Comparison of ENCODE assay signal across 8 mouse cellular contexts in genomic region chr13:83517660-83518609, GRCm38 (mm10). TPM values are rescaled to one million over a fixed set of nuclear protein-coding genes. Genes with fewer than 3 reads are reported as not detected.
A peak's percentile ranks its signal among the peaks of the same experiment; 100 is the strongest.
DNase-seq lines count a peak whose midpoint lies in the region; ATAC-seq and TF ChIP-seq lines count a peak whose summit lies in the region.

No protein-coding gene starts in this region.

- no peak for TF ChIP-seq CTCF in heart, adult 2 months (IDR thresholded peaks at IDR 0.05)
- TF ChIP-seq CTCF in spleen, adult 2 months (IDR thresholded peaks at IDR 0.05; ENCODE audit: extremely low read depth, insufficient read depth, insufficient read length, insufficient replicate concordance): no peak

- peak overlapping the region; percentile 58 for H3K4me2 ChIP-seq in embryonic facial prominence, embryonic 14.5 days (ENCODE audit: low read depth, low read length)
- H3K4me2 ChIP-seq in limb, embryonic 12.5 days: peak overlapping the region; percentile 71
- H3K4me2 ChIP-seq in midbrain, embryonic 12.5 days (replicated peaks): peak overlapping the region; percentile 67

- no peaks in the 10 kb centered on the region for H3K9me3 ChIP-seq in embryonic facial prominence, embryonic 14.5 days (ENCODE audit: control insufficient read depth, low read length)
- H3K9me3 ChIP-seq in limb, embryonic 12.5 days: no peaks in the 10 kb centered on the region
- H3K9me3 ChIP-seq in midbrain, embryonic 12.5 days: no peaks in the 10 kb centered on the region

- H3K4me1 ChIP-seq in embryonic facial prominence, embryonic 14.5 days (ENCODE audit: control insufficient read depth, insufficient read depth, low read length): no peaks in the 10 kb centered on the region
- no peaks in the 10 kb centered on the region; the same call in 1 of the 2 replicates for H3K4me1 ChIP-seq in heart, adult 2 months (ENCODE audit: control insufficient read depth, insufficient read depth, low read length)
- no peaks in the 10 kb centered on the region for H3K4me1 ChIP-seq in limb, embryonic 12.5 days (replicated peaks)
- no peaks in the 10 kb centered on the region for H3K4me1 ChIP-seq in midbrain, embryonic 12.5 days
- no peaks in the 10 kb centered on the region for H3K4me1 ChIP-seq in spleen, adult 2 months (ENCODE audit: control insufficient read depth, insufficient read depth, insufficient read length)

- H3K27me3 ChIP-seq in embryonic facial prominence, embryonic 14.5 days (replicated peaks; ENCODE audit: control insufficient read depth, insufficient read depth, low read length): no peaks in the 10 kb centered on the region
- H3K27me3 ChIP-seq in heart, adult 2 months (ENCODE audit: control insufficient read depth, insufficient read depth, low read length): no peaks in the 10 kb centered on the region
- H3K27me3 ChIP-seq in limb, embryonic 12.5 days: no peaks in the 10 kb centered on the region
- peaks cover 5% of the 10 kb centered on the region for H3K27me3 ChIP-seq in midbrain, embryonic 12.5 days
- H3K27me3 ChIP-seq in spleen, adult 2 months (ENCODE audit: control insufficient read depth, insufficient read depth, low read length): no peaks in the 10 kb centered on the region

- no peaks in the 10 kb centered on the region for H3K36me3 ChIP-seq in embryonic facial prominence, embryonic 14.5 days (ENCODE audit: control insufficient read depth, insufficient read depth, low read length)
- H3K36me3 ChIP-seq in heart, adult 2 months (ENCODE audit: control insufficient read depth, insufficient read depth, low read length): no peaks in the 10 kb centered on the region
- H3K36me3 ChIP-seq in limb, embryonic 12.5 days: no peaks in the 10 kb centered on the region
- H3K36me3 ChIP-seq in midbrain, embryonic 12.5 days: no peaks in the 10 kb centered on the region
- no peaks in the 10 kb centered on the region for H3K36me3 ChIP-seq in spleen, adult 2 months (ENCODE audit: control insufficient read depth, insufficient read depth, low read length)

- peak overlapping the region; percentile 48 for H3K4me3 ChIP-seq in embryonic facial prominence, embryonic 14.5 days (ENCODE audit: low read depth, low read length)
- H3K4me3 ChIP-seq in heart, adult 2 months: peak overlapping the region; percentile 53
- peak overlapping the region; percentile 48 for H3K4me3 ChIP-seq in limb, embryonic 12.5 days (replicated peaks)
- peak overlapping the region; percentile 51 for H3K4me3 ChIP-seq in midbrain, embryonic 12.5 days
- H3K4me3 ChIP-seq in spleen, adult 2 months (ENCODE audit: extremely low read depth, insufficient read depth, insufficient read length): peak overlapping the region; percentile 65

- peak; percentile 93 for ATAC-seq in embryonic facial prominence, embryonic 14.5 days (ENCODE audit: low read depth)
- ATAC-seq in limb, embryonic 12.5 days (ENCODE audit: insufficient number of reproducible peaks, insufficient read depth, low FRiP score, low TSS enrichment, low read depth): peak; percentile 81
- peak; percentile 91 for ATAC-seq in midbrain, embryonic 12.5 days (ENCODE audit: low FRiP score, low read depth)

- peak; percentile 11 to 30 for DNase-seq in urinary bladder, adult 18-20 months (ENCODE audit: low spot score in 2 of 2)
- no peak for DNase-seq in urinary bladder, adult 2 months (ENCODE audit: low spot score)
- peak; percentile 92 for DNase-seq in embryonic facial prominence, embryonic 14.5 days (ENCODE audit: low spot score)
- DNase-seq in heart, adult 2 months: peak; percentile 79 to 81
- DNase-seq in kidney, adult 18-20 months: peak; percentile 33
- peak; percentile 45 to 66 for DNase-seq in spleen, adult 2 months (ENCODE audit: low read depth in 1 of 2, low spot score in 2 of 2)

- H3K9ac ChIP-seq in embryonic facial prominence, embryonic 14.5 days (ENCODE audit: low read depth, low read length): peak overlapping the region; percentile 65
- H3K9ac ChIP-seq in heart, adult 2 months (ENCODE audit: low read depth, low read length): peak overlapping the region; percentile 65
- H3K9ac ChIP-seq in limb, embryonic 12.5 days (replicated peaks): peak overlapping the region; percentile 67
- peak overlapping the region; percentile 63 for H3K9ac ChIP-seq in midbrain, embryonic 12.5 days (replicated peaks)

- peak; percentile 45; the same call in 1 of the 2 replicates for TF ChIP-seq POLR2A in heart, adult 2 months (IDR thresholded peaks at IDR 0.05; ENCODE audit: insufficient read depth, low read depth, low read length)
- no peak; the same call in 1 of the 2 replicates for TF ChIP-seq POLR2A in spleen, adult 2 months (IDR thresholded peaks at IDR 0.05; ENCODE audit: low read depth, low read length)

- intact Hi-C loops in heart, adult 2 months (cut with DNase I): no loop called here

- no peak for TF ChIP-seq EP300 in heart, adult 2 months (IDR thresholded peaks at IDR 0.05; ENCODE audit: insufficient read depth, low read depth, low read length)

- WGBS in embryonic facial prominence, embryonic 14.5 days: under 1% methylated on average over 26 of the region's 27 CpGs
- WGBS in heart, adult 2 months: 2% methylated on average over 27 of the region's 27 CpGs
- WGBS in limb, embryonic 12.5 days: 1% methylated on average over 27 of the region's 27 CpGs
- WGBS in midbrain, embryonic 12.5 days: under 1% methylated on average over 24 of the region's 27 CpGs
- WGBS in spleen, adult 2 months: 3% methylated on average over 27 of the region's 27 CpGs

- no peaks in the 10 kb centered on the region for H3K79me2 ChIP-seq in heart, adult 2 months (replicated peaks; ENCODE audit: control insufficient read depth, insufficient read depth, low read length)

- H3K27ac ChIP-seq in embryonic facial prominence, embryonic 14.5 days (replicated peaks; ENCODE audit: low read depth, low read length): peak overlapping the region; percentile 83
- H3K27ac ChIP-seq in heart, adult 2 months: peak overlapping the region; percentile 76
- H3K27ac ChIP-seq in limb, embryonic 12.5 days: peak overlapping the region; percentile 69
- H3K27ac ChIP-seq in midbrain, embryonic 12.5 days (replicated peaks): peak overlapping the region; percentile 72
- H3K27ac ChIP-seq in spleen, adult 2 months (ENCODE audit: insufficient read depth, low read length): peak overlapping the region; percentile 34

RNA-seq across cellular contexts. Expression of gene Mef2c, which starts 14.1 kb away (rescaled TPM):
- 12.2 and 17.0 TPM in 2 replicates for polyA plus RNA-seq in urinary bladder, adult 2 months (2012; rRNA removed)
- 195 and 224 TPM in 2 replicates for polyA plus RNA-seq in embryonic facial prominence, embryonic 14.5 days (2014; fragmentation: Nextera tagmentation; extraction: Ambion mirVana)
- total RNA-seq in heart, adult 2 months (2021): 10 to 100 TPM; 56.5 to 74.1 TPM
- 35.5 and 50.7 TPM in 2 replicates for polyA plus RNA-seq in heart, adult 2 months (2012; rRNA removed)
- polyA plus RNA-seq in limb, embryonic 12.5 days (2016; fragmentation: Nextera tagmentation; extraction: Ambion mirVana): 62.4 and 64.0 TPM in 2 replicates
- polyA plus RNA-seq in midbrain, embryonic 12.5 days (2016; fragmentation: Nextera tagmentation; extraction: Ambion mirVana): 15.2 and 20.5 TPM in 2 replicates
- polyA plus RNA-seq in spleen, adult 2 months (2012; rRNA removed): 59.4 and 99.8 TPM in 2 replicates
